Mouse (Mus musculus) lung, postnatal 10 days (tissue): Measurements from ENCODE around the gene Hacl1.
A peak's percentile ranks its signal among the peaks of the same experiment; 100 is the strongest.

Experiments
- DNase-seq: peaks from one replicate; pipeline ENCODE4 v3.0.0; 2021

The Hacl1 gene

GRCm38 (mm10) chr14:31640890-31641505 lies at the start of gene Hacl1, which contains the start of gene Btd:
Hacl1 (minus strand) TSS chr14:31641286.
Btd (plus strand) TSS chr14:31641028.
- peak; percentile 94 for DNase-seq

- no peak for DNase-seq
These were observed 45.1 kb upstream of the Hacl1 start for GRCm38 (mm10) chr14:31686231-31686630.

- no peak for DNase-seq
These were observed 44.6 kb upstream of the Hacl1 start for GRCm38 (mm10) chr14:31685680-31686079.

- no peak for DNase-seq
These were observed 43.4 kb upstream of the Hacl1 start for GRCm38 (mm10) chr14:31684343-31685040.

DNA sequence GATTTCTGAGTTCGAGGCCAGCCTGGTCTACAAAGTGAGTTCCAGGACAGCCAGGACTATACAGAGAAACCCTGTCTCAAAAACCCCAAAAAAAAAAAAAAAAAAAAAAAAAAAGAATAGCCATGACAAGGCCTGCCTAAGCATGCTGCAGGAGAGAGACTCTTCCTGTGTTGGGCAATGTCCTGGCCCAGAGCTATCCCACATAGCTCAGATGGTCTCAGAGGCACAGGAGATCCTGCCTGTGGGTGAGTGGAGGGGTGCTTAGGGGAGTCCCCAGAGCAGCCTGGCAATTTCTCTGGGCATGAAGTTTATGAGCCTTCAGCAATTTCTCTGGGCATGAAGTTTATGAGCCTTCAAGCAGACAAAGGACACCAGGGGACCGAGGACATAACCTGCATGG lies 42.5 kb upstream of the Hacl1 start:
- DNase-seq: no peak

DNA sequence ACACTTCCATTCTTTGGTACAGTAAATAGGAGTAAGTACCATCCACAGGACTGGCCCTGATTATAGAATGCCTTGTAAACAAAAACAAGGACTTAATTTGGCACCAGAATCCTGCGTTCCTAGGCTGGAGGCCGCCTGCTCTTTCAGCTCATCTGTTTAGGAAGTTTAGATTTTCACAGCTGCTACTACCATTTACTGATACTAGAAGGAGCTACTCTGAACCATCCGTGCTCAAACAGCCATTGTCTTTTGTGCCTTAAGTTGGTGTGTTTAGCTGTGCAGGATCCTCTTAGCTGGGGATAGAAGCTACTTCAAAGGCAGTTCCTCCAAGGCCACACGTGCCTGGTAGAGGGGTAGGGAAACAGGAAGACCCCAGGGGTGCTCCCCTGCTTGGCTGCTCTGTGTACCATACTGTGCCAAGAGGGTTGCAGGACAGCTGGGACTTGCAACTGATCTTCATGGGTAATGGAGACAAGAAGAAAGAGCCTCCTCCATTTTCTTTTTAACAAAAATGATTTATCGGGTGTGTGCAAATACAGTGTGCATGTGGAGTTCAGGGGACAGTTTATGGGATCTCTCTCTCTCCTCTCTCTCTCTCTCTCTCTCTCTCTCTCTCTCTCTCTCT lies 41.0 kb upstream of the Hacl1 start:
- no peak for DNase-seq

DNA sequence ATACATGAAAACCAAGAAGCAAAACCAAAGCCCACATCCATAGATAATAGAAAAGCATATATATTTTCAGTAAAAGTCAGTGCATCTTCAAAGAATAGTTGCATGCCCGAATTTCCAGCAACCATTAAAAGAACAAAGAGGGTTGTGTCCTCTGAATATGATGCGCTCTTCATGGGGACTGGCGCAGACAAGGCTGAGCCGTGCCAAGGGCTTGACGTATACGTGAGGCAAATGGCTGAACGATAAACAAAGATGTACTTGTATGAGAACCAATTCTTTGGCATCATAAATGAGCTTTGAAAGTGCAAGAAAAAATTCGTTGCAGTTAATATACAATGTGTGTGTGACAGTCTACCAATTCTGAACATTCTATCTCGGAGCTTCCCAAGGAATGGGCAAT lies 40.2 kb upstream of the Hacl1 start:
- no peak for DNase-seq

GRCm38 (mm10) chr14:31680656-31681055 lies 39.6 kb upstream of the Hacl1 start:
- DNase-seq: no peak

DNA sequence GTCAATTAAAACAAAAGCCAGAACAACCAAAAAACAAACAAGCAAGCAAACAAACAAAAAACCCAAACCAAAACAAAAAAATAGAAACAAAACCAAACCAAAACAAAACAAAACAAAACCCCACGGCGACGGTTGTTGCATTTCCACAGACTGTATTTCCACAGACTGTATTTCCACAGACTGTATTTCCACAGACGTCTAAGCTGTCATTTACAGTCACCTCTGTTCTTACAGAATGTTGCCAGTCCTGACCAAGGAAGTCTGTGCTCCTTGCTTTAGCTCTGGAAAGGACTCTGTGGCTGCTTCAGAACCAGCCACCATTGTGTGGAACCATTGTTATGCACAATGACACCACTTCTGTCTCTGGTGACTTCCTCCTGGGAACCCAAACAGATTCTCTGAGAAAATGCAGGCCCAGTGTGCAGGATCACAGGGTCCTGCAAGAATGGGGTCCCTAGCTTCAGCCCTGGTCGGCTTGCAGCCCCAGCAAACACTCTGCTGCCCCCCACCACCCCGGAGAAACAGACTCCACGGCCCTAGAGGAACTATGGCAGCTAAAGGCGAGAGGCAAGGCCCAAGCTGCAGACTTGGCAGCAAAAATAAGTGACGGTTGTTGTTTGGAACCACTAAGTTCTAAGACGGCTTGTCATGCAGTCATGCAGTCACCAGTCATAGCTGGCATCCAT lies 30.7 kb upstream of the Hacl1 start:
- no peak for DNase-seq

DNA sequence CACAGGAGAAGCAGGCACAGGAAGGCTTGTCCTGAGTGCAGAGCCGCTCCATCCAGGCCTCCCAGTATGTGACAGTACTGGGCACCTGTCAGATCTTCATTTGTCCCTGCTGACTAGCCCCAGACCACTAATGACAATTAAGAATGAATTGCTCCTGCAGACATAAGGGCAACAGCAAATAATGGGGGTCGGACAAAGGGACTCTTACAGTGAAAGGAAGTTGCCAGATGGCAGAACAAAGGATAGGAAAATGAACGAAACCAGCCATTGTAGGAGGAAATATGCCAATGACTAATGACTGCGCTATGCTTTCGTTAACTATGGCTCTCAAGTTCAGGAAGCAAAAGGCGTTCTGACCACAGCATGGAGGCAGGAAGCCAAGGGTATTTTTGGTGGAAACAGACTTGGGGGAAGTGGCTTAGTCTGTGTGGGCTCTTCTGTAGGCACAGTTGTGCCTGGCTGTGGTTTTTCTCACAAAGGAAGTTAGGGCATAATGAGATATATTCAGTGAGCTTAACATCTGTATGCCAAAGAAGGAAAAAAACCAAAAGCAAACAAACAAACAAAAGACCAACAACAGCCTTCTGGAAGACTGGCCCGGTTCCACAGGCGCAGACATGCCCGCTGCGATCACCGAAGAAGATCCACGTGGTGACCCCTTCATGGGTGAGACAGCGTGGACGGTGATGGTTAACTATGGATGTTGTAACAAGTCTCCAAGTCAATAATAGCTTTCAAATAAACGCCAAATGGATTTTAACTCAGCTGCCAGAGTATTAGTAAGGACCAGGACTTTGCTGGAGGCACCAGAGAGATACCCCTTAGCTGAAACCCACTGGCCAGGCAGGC lies 28.8 kb upstream of the Hacl1 start:
- DNase-seq: peak; percentile 82

GRCm38 (mm10) chr14:31669161-31669611 lies 28.1 kb upstream of the Hacl1 start:
- peak; percentile 87 for DNase-seq

DNA sequence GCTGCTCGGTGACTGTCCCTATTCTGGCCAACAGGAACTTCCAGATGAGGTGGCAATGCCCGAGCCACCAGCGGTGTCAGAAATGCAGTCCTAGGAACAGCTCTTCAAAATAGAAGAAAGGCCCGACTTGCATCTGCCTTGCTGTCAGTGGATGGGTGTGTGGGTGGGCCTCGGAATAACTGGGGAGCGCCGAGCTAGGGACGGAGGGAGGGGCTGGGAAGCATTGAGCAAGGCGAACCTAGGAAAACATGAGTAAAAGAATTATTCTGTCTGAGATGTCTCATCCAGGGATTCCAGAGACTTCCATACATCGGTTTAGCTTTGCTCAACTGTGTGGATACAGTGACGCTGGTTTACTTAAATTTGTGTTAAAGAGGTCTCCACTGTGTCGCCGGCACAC lies 27.2 kb upstream of the Hacl1 start:
- DNase-seq: no peak

DNA sequence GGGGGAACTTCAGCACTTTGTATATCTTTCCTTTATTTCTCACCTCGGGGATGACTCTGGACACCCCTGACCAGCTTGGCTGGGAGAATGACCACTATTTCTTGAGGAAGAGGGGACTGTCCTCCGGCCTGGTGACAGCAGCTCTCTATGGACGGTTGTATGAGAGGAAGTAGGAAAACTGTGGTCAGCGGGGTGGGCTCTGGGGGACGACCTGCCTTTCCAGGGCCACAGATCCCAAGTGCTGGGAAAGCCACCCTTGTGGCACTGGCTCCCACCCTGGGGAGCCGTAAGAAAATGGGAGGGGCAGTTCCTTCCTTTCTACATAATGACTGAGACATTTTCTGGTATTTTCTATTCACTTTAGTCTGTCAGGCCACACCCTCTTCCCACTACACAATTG lies 26.7 kb upstream of the Hacl1 start:
- DNase-seq: no peak

- DNase-seq: no peak
These were observed 26.0 kb upstream of the Hacl1 start for GRCm38 (mm10) chr14:31666931-31667705.

DNA sequence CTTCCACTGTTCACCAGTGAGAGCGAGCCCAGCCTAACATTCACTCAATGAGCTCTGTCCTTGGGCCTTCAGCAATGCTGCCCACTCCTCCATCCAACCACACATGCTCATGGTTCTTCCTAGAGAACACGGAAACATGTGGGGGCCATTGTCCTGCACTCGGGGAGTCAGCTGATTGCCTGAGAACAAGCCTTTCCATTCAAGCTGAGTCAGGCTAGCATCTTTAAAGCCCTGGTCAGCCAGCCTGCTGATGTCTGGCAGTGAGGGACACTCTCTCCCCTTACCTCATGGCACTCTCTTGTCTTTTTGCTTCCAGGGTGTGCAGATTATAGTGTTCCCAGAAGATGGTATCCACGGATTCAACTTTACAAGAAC lies 24.5 kb upstream of the Hacl1 start:
- no peak for DNase-seq

DNA sequence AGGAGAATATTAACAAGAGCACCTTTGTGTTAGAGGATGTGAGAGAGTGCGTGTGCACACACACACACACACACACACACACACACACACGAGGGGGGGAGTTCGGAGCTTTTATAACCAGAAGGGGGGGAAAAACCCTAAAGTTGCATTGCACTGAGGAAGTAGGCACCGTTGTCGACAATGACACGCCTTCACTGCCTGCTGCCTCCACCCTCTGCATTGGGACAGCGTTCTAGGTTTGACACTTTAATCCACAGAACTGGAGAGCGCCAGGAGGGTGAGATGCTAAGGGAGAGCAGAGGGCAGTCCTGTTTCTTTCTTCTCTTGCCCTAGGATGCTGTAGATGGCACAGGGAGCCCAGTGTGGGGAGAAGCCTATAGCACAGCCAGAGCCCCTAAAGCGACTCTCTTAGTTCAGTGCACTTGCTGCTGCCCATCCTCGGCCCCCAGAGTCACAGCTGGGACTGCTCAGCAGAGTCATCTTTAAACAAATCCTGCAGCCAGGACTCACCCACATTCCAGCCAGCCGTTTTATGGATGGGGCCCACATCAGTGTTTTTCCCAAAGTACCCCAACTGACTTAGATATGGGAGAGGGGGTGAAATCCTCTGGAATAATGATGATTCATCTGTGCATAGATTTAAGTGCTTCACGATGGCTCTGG lies 23.9 kb upstream of the Hacl1 start:
- no peak for DNase-seq

GRCm38 (mm10) chr14:31664100-31664902 lies 23.2 kb upstream of the Hacl1 start:
- no peak for DNase-seq

- no peak for DNase-seq
These were observed 22.5 kb upstream of the Hacl1 start for GRCm38 (mm10) chr14:31663376-31664099.

DNA sequence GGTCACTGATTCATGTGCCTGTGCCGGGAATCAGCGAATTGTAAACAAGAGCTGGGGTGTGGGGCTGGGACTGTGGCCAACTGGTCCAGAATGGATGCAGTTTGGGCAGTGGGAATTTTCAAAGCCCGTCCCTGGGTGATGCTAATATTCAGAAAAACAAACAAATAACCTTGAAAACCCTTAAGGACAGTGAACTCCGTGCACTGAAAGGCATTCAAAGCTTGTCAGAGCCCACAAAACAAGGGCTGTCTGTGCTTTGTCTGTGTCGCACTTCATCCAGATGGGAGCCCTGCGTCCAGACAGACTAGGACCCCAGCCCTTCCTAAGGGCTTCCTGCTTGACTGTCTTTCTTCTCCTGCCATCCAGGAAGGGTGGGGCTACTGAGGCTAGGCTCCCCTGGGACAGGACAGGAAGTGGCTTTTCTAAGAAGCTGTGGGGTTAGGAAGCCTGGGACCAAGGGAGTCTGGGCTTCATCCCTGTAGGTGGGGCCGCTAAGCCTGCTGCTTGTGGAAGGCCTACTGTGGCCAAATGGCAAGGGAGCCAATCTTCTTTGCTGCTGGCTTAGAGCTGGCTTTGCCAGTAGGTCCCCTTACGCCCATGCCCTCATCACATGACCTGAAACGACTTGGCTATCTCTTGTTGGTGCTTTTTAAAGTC lies 21.6 kb upstream of the Hacl1 start:
- DNase-seq: peak; percentile 88
